Comparison of ENCODE assay signal across 23 mouse cellular contexts in the genomic region with DNA sequence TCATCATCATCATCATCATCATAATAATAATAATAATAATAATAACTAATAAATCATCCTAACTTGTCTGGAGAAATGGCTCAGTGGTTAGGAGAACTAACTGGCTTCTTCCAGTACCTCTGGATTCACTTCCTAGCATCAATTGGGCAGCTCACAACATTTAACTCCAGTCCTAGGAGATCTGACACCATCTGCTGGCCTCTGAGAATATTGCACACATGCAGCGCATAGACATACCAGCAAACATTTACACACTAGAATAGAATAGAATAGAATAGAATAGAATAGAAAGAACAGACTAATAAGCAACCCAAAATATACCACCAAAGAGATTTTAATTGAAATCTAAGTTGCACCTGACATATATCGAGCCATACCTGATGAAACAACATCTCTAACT.
A peak's percentile ranks its signal among the peaks of the same experiment; 100 is the strongest.
DNase-seq lines count a peak whose midpoint lies in the region; ATAC-seq and TF ChIP-seq lines count a peak whose summit lies in the region.
"Had no signal": no experiment of that assay in that cellular context is flagged by ENCODE, and none has a peak within 500 bp of the region (broad histone marks: within the 10 kb centered on the region; RNA-seq: fewer than 3 reads in every experiment).

No protein-coding gene starts in this region.

- H3K4me2 ChIP-seq in kidney, postnatal 0 days (ENCODE audit: low read length): no peak overlapping the region
- no peak overlapping the region for H3K4me2 ChIP-seq in liver, postnatal 0 days (ENCODE audit: low read depth, low read length)
- H3K4me2 ChIP-seq: heart, embryonic 15.5 days; hindbrain, embryonic 14.5 days; limb, embryonic 15.5 days; liver, embryonic 15.5 days; midbrain, embryonic 11.5 days had no signal

- no peaks in the 10 kb centered on the region for H3K9me3 ChIP-seq in kidney, postnatal 0 days (replicated peaks; ENCODE audit: low read length)
- no peaks in the 10 kb centered on the region for H3K9me3 ChIP-seq in E14TG2a.4 (ENCODE audit: low read length)
- H3K9me3 ChIP-seq in liver, postnatal 0 days (ENCODE audit: low read length): no peaks in the 10 kb centered on the region
- H3K9me3 ChIP-seq: embryonic facial prominence, embryonic 10.5 days; heart, embryonic 15.5 days; limb, embryonic 15.5 days; liver, embryonic 15.5 days had no signal

- WGBS in kidney, postnatal 0 days: 92% methylated on average over 2 of the region's 2 CpGs
- 72% methylated on average over 2 of the region's 2 CpGs for WGBS in liver, postnatal 0 days (ENCODE audit: insufficient replicate concordance)

- no peak overlapping the region for H3K27ac ChIP-seq in kidney, postnatal 0 days
- no peak overlapping the region for H3K27ac ChIP-seq in liver, postnatal 0 days (ENCODE audit: low read depth)
- H3K27ac ChIP-seq: embryonic facial prominence, embryonic 10.5 days; heart, embryonic 15.5 days; hindbrain, embryonic 14.5 days; left cerebral cortex, adult 2 months; limb, embryonic 15.5 days; liver, embryonic 15.5 days had no signal

- TF ChIP-seq EP300 in liver, postnatal 0 days (IDR thresholded peaks at IDR 0.05; ENCODE audit: low read depth): no peak

- H3K27me3 ChIP-seq in kidney, postnatal 0 days (ENCODE audit: insufficient read depth, low read length): no peaks in the 10 kb centered on the region
- H3K27me3 ChIP-seq in E14TG2a.4 (ENCODE audit: insufficient read depth, low read length): no peaks in the 10 kb centered on the region
- H3K27me3 ChIP-seq in liver, postnatal 0 days (ENCODE audit: insufficient read depth, low read length): no peaks in the 10 kb centered on the region
- H3K27me3 ChIP-seq: heart, embryonic 15.5 days; limb, embryonic 15.5 days; liver, embryonic 15.5 days had no signal

- no peak for ATAC-seq in kidney, postnatal 0 days (replicated peaks; ENCODE audit: low FRiP score, low read depth)
- ATAC-seq in liver, postnatal 0 days: no peak
- ATAC-seq: forebrain, embryonic 16.5 days had no signal

- H3K36me3 ChIP-seq in kidney, postnatal 0 days (ENCODE audit: insufficient read depth, low read length): no peaks in the 10 kb centered on the region
- H3K36me3 ChIP-seq in E14TG2a.4 (ENCODE audit: insufficient read depth, low read length): no peaks in the 10 kb centered on the region
- H3K36me3 ChIP-seq in liver, postnatal 0 days (replicated peaks; ENCODE audit: insufficient read depth, low read length): no peaks in the 10 kb centered on the region
- H3K36me3 ChIP-seq: embryonic facial prominence, embryonic 10.5 days; heart, embryonic 15.5 days; limb, embryonic 15.5 days; liver, embryonic 15.5 days had no signal

- TF ChIP-seq CTCF in kidney, postnatal 0 days (IDR thresholded peaks at IDR 0.05; ENCODE audit: low read depth): peak; percentile 23; the same call in 1 of the 2 replicates
- peak; percentile 45 for TF ChIP-seq CTCF in E14TG2a.4 (conservative IDR thresholded peaks at IDR 0.05; ENCODE audit: low read length)
- no peak for TF ChIP-seq CTCF in liver, postnatal 0 days (IDR thresholded peaks at IDR 0.05; ENCODE audit: low read depth)

- no peaks in the 10 kb centered on the region for H3K4me1 ChIP-seq in kidney, postnatal 0 days (replicated peaks; ENCODE audit: insufficient read depth, low read length)
- no peaks in the 10 kb centered on the region for H3K4me1 ChIP-seq in E14TG2a.4 (replicated peaks; ENCODE audit: low read depth, low read length)
- no peaks in the 10 kb centered on the region for H3K4me1 ChIP-seq in liver, postnatal 0 days (ENCODE audit: insufficient read depth)
- H3K4me1 ChIP-seq: embryonic facial prominence, embryonic 10.5 days; heart, embryonic 15.5 days; limb, embryonic 15.5 days; liver, embryonic 15.5 days had no signal

- no peak for DNase-seq in kidney, postnatal 0 days (ENCODE audit: low spot score)
- no peak for DNase-seq in kidney, adult 9 months
- peak; percentile 12 for DNase-seq in A20 (ENCODE audit: low read depth, low spot score)
- DNase-seq in WW6 (ENCODE audit: low read depth, low spot score): peak; percentile 4
- no peak for DNase-seq in liver, postnatal 0 days
- DNase-seq in gastrocnemius, adult 8-10 months (ENCODE audit: low spot score in 2 of 2): no peak
- no peak for DNase-seq in ovary, postnatal 36 days (ENCODE audit: low spot score)
- DNase-seq: adrenal gland, adult 2 months; cerebellum, adult 18-20 months; heart, postnatal 36 days; lung, postnatal 10 days; right cerebral cortex, postnatal 25 days; spleen, adult 18-20 months; thymus, postnatal 25 days had no signal

- no peak overlapping the region for H3K9ac ChIP-seq in kidney, postnatal 0 days (ENCODE audit: low read depth, low read length)
- H3K9ac ChIP-seq in liver, postnatal 0 days (replicated peaks): no peak overlapping the region
- H3K9ac ChIP-seq: heart, embryonic 15.5 days; hindbrain, embryonic 14.5 days; limb, embryonic 15.5 days; liver, embryonic 15.5 days had no signal

- H3K4me3 ChIP-seq in kidney, postnatal 0 days (replicated peaks; ENCODE audit: low read depth, low read length): no peak overlapping the region
- H3K4me3 ChIP-seq in E14TG2a.4 (replicated peaks; ENCODE audit: low read length): no peak overlapping the region
- no peak overlapping the region for H3K4me3 ChIP-seq in liver, postnatal 0 days (ENCODE audit: low read depth, low read length)
- H3K4me3 ChIP-seq: embryonic facial prominence, embryonic 10.5 days; heart, embryonic 15.5 days; left cerebral cortex, adult 2 months; limb, embryonic 15.5 days; liver, embryonic 15.5 days had no signal

Comparison
In these comparisons a context has a peak if more than half of its experiments do, and no peak if none do; other contexts are left out.
1. DNase-seq: peak in A20 (single experiment) and WW6 (single experiment); none in kidney, postnatal 0 days (single experiment), kidney, adult 9 months (single experiment), liver, postnatal 0 days (single experiment), gastrocnemius, adult 8-10 months (0 of 2) and ovary, postnatal 36 days (single experiment).